Mouse (Mus musculus) heart, embryonic 11.5 days (tissue): Measurements from ENCODE around the gene Spata19. TPM values are rescaled to one million over a fixed set of nuclear protein-coding genes. Genes with fewer than 3 reads are reported as not detected.

ENCODE experiments used
- ATAC-seq: fragments of 200-750 bp; cut with Nextera tagmentation; replicated peaks from 2 replicates; pipeline ENCODE4 v1.8.0; 2017; ENCODE audit warnings: moderate library complexity; ENCODE audit not compliant: insufficient number of reproducible peaks, low FRiP score, low TSS enrichment
- H3K27ac ChIP-seq: fragments of 300-500 bp; sonication (generic); 2 replicates; pipeline ENCODE4 v1.5.1; 2014; ENCODE audit warnings: mild to moderate bottlenecking, low read depth, low read length
- H3K27me3 ChIP-seq: fragments of 300-500 bp; sonication (generic); 2 replicates; pipeline ENCODE4 v1.6.1; 2014; ENCODE audit warnings: mild to moderate bottlenecking, low read length, mixed read lengths; ENCODE audit not compliant: control insufficient read depth, insufficient read depth
- H3K36me3 ChIP-seq: fragments of 300-500 bp; sonication (generic); 2 replicates; pipeline ENCODE4 v1.6.1; 2014; ENCODE audit warnings: mild to moderate bottlenecking, low read length, moderate library complexity, mixed read lengths; ENCODE audit not compliant: control insufficient read depth, insufficient read depth
- H3K4me1 ChIP-seq: fragments of 300-500 bp; sonication (generic); 2 replicates; pipeline ENCODE4 v1.6.1; 2014; ENCODE audit warnings: low read length; ENCODE audit not compliant: control insufficient read depth, insufficient read depth
- H3K4me2 ChIP-seq: fragments of 300-500 bp; sonication (generic); 2 replicates; pipeline ENCODE4 v1.6.1; 2014; ENCODE audit warnings: mild to moderate bottlenecking, moderate library complexity
- H3K4me3 ChIP-seq: fragments of 300-500 bp; sonication (generic); 2 replicates; pipeline ENCODE4 v1.5.1; 2014; ENCODE audit warnings: low read depth, low read length
- H3K9ac ChIP-seq: fragments of 300-500 bp; sonication (generic); 2 replicates; pipeline ENCODE4 v1.6.1; 2014; ENCODE audit warnings: mild to moderate bottlenecking, low read depth, low read length, moderate library complexity
- H3K9me3 ChIP-seq: fragments of 300-500 bp; sonication (generic); replicated peaks from 2 replicates; pipeline ENCODE4 v1.6.1; 2016; ENCODE audit warnings: low read length; ENCODE audit not compliant: control insufficient read depth
- WGBS: fragments of 180-500 bp; shearing (Covaris S2); extraction: QIAGEN DNeasy Blood & Tissue Kit; methylation state at CpG from one replicate; pipeline ENCODE4 v1.1.7; 2014; ENCODE audit not compliant: insufficient replicate concordance; 5-methylcytosine and 5-hydroxymethylcytosine counted together
- polyA plus RNA-seq: library from polyadenylated mRNA; unstranded; fragments of >200 nt; fragmentation: Nextera tagmentation; extraction: Ambion mirVana; gene quantifications from 2 replicates; pipeline ENCODE4 v1.2.1, GENCODE M21; 2014

Spata19 gene
- not detected in 2 replicates for polyA plus RNA-seq

DNA sequence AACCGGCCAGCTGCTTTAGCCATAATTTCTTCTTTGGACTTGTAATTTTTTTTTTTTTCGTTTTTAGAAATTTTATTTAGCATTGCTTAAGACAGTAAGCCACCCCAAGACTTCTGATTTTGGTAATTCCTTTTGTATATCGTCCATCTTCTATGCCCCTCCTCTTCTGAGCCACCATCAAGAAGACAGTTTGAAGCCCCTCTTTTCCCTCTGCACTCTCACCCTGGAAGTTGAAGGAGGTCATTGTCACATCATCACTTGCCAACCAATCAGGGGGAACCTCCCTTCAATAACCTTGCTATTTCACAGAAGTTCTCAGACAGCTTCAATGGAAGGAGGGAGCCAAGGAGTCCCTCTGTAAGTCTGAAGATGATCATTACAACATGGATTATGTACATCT is at the start of gene Spata19:
TSS of gene Spata19 (plus strand) at position 301 of the 400 bp plus-strand sequence.
- ATAC-seq: no peak
- H3K4me3 ChIP-seq: no peak within 1 kb of the TSS
- H3K36me3 ChIP-seq: no peaks in the 10 kb centered on the region
- 65% methylated on average over 3 of the region's 3 CpGs for WGBS
- H3K9ac ChIP-seq: no peak within 1 kb of the TSS
- no peak within 1 kb of the TSS for H3K4me2 ChIP-seq
- no peaks in the 10 kb centered on the region for H3K9me3 ChIP-seq
- no peaks in the 10 kb centered on the region for H3K4me1 ChIP-seq
- H3K27ac ChIP-seq: no peak within 1 kb of the TSS
- H3K27me3 ChIP-seq: no peaks in the 10 kb centered on the region

DNA sequence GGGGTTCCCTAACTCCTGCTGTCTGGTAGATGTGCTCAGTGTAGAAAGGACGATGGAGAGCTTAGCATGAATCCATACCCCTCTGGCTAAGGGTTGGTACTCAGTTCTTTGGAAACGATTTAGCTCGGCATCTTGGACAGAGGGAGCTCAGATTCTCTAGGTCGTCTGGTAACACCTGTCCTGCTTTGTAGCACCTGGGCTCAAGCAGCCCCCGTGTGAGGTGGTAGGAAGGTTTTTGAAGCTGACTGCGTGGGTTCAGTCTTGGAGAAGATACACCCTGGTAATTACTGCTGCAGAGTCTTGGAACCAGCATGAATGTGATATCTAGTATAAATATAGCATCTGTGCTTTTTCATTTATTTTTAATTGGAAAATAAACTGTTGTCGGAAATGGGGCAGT is 43.5 kb upstream of the Spata19 start:
- H3K4me2 ChIP-seq: no peak overlapping the region
- no peaks in the 10 kb centered on the region for H3K36me3 ChIP-seq
- no peaks in the 10 kb centered on the region for H3K4me1 ChIP-seq
- H3K9ac ChIP-seq: no peak overlapping the region
- no peak for ATAC-seq
- H3K27me3 ChIP-seq: no peaks in the 10 kb centered on the region
- no peaks in the 10 kb centered on the region for H3K9me3 ChIP-seq
- no peak overlapping the region for H3K4me3 ChIP-seq
- 79% methylated on average over 7 of the region's 7 CpGs for WGBS
- H3K27ac ChIP-seq: no peak overlapping the region

GRCm38 (mm10) chr9:27357893-27358292 is 38.7 kb upstream of the Spata19 start:
- no peak overlapping the region for H3K27ac ChIP-seq
- H3K4me1 ChIP-seq: no peaks in the 10 kb centered on the region
- H3K36me3 ChIP-seq: no peaks in the 10 kb centered on the region
- H3K4me2 ChIP-seq: no peak overlapping the region
- ATAC-seq: no peak
- H3K27me3 ChIP-seq: no peaks in the 10 kb centered on the region
- 79% methylated on average over 6 of the region's 6 CpGs for WGBS
- no peak overlapping the region for H3K4me3 ChIP-seq
- no peaks in the 10 kb centered on the region for H3K9me3 ChIP-seq
- H3K9ac ChIP-seq: no peak overlapping the region

GRCm38 (mm10) chr9:27367231-27367630 is 29.4 kb upstream of the Spata19 start:
- ATAC-seq: no peak
- no peaks in the 10 kb centered on the region for H3K9me3 ChIP-seq
- H3K4me2 ChIP-seq: no peak overlapping the region
- H3K9ac ChIP-seq: no peak overlapping the region
- H3K36me3 ChIP-seq: no peaks in the 10 kb centered on the region
- H3K27me3 ChIP-seq: no peaks in the 10 kb centered on the region
- WGBS: 55% methylated on average over 2 of the region's 2 CpGs
- H3K4me1 ChIP-seq: no peaks in the 10 kb centered on the region
- H3K27ac ChIP-seq: no peak overlapping the region
- H3K4me3 ChIP-seq: no peak overlapping the region

DNA sequence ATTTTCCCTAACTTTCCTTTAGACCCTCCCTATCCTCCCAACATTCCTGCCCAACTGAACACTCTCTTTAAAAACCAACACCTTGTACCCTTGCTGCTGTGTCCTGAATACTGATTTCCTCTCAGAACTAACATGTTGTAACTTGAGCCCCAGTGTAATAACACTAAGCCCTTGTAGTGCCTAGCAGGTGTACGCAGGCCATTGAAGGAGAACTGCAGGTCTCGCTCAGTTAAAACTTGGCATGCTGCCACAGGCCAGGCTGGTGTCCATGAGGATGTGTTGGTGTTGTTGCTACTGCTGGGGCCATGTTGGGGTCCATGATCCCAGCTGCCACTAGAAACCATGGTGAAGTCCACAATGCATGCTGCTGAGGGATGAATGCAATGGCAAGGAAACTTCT is 27.5 kb upstream of the Spata19 start:
- Histone ChIP-seq H3K27ac (no peak overlapping the region), H3K36me3 (no peaks in the 10 kb centered on the region), H3K9ac (no peak overlapping the region), H3K27me3 (no peaks in the 10 kb centered on the region), H3K4me2 (no peak overlapping the region), H3K4me1 (no peaks in the 10 kb centered on the region), H3K4me3 (no peak overlapping the region), H3K9me3 (no peaks in the 10 kb centered on the region)
- ATAC-seq: no peak
- WGBS: 73% methylated on average over 2 of the region's 2 CpGs

DNA sequence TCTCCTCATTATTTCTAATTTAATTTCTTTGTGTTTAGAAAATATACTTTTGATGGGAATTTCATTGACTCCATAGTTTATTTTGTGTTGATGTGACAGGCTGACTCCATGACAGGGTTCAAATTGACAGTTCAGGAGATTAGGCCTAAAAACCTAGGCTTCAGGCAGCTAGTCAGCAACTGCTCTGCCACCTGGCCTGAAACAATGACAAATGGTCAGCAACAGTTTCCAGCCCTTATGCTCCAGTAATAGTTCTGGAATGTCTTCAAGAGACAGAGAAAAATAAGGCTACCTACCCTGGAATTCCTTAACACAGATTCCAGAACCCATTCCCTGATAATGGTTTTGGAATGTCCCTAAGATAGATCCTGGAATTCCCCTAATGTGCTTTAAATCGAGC is 20.9 kb upstream of the Spata19 start:
- Histone ChIP-seq H3K4me3 (no peak overlapping the region), H3K9ac (no peak overlapping the region), H3K9me3 (no peaks in the 10 kb centered on the region), H3K27ac (no peak overlapping the region), H3K36me3 (no peaks in the 10 kb centered on the region), H3K27me3 (no peaks in the 10 kb centered on the region), H3K4me1 (no peaks in the 10 kb centered on the region), H3K4me2 (no peak overlapping the region)
- ATAC-seq: no peak
- 32% methylated on average over 1 of the region's 1 CpGs for WGBS

DNA sequence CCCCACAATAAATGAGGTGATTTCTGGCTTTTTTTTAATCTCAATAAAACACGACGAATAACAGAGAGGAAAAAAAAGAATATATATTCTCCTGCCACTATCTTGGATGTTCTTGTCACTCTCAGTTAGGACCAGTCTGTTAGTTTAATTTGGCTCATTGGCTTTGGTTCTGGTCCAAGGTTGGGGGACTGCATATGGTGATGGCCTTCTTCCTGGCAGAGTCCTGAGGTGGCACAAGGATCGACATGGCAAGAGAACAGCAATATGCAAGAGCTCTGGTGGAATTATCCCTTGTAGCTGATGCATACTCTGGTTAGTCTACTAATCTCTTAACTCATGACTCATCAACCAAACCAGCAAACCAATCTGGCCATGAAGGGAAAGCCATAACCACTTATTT is 9.6 kb upstream of the Spata19 start:
- Histone ChIP-seq H3K9ac (no peak overlapping the region), H3K4me3 (no peak overlapping the region), H3K27ac (no peak overlapping the region), H3K9me3 (no peaks in the 10 kb centered on the region), H3K27me3 (no peaks in the 10 kb centered on the region), H3K4me1 (no peaks in the 10 kb centered on the region), H3K36me3 (no peaks in the 10 kb centered on the region), H3K4me2 (no peak overlapping the region)
- ATAC-seq: no peak
- whole genome bisulfite sequencing: 84% methylated on average over 3 of the region's 3 CpGs

DNA sequence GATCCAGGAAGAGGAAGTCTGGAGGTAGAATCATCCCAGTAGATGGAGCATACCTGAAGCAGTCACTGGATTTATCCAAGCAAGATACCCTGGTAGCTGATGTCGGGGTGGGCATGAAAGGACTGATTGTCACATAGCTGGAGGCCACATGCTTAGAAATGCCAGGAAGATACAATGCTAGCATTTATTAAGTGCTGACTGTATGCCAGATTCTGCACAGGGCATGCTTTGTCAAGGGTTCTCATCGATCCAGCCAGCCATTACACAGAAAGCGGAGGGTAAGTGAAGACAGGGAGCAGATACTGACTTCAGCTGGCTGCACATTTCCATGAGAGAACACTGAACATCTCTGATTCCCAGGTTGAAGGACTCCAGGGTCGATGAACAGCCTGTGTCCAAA is 4.6 kb downstream of the Spata19 start:
- no peak for ATAC-seq
- WGBS: 66% methylated on average over 4 of the region's 4 CpGs
- no peaks in the 10 kb centered on the region for H3K9me3 ChIP-seq
- H3K4me1 ChIP-seq: no peaks in the 10 kb centered on the region
- no peaks in the 10 kb centered on the region for H3K27me3 ChIP-seq
- no peak overlapping the region for H3K4me2 ChIP-seq
- no peak overlapping the region for H3K9ac ChIP-seq
- H3K27ac ChIP-seq: no peak overlapping the region
- no peak overlapping the region for H3K4me3 ChIP-seq
- H3K36me3 ChIP-seq: no peaks in the 10 kb centered on the region

GRCm38 (mm10) chr9:27409733-27410132 is 13.1 kb downstream of the Spata19 start:
- no peak overlapping the region for H3K4me2 ChIP-seq
- H3K4me3 ChIP-seq: no peak overlapping the region
- ATAC-seq: no peak
- H3K9me3 ChIP-seq: no peaks in the 10 kb centered on the region
- H3K9ac ChIP-seq: no peak overlapping the region
- no peaks in the 10 kb centered on the region for H3K36me3 ChIP-seq
- no peak overlapping the region for H3K27ac ChIP-seq
- H3K4me1 ChIP-seq: no peaks in the 10 kb centered on the region; the same call in 1 of the 2 replicates
- H3K27me3 ChIP-seq: no peaks in the 10 kb centered on the region; the same call in 1 of the 2 replicates
